Mouse (Mus musculus) CD4-positive helper T cell, adult 2 months (primary cell): ENCODE results near the gene Ptpra.
A peak's percentile ranks its signal among the peaks of the same experiment; 100 is the strongest.

Experiments
- DNase-seq: peaks from one replicate; pipeline ENCODE4 v3.0.0-alpha.2; 2012; ENCODE audit warnings: low read depth, missing footprints, low spot score

The Ptpra gene

GRCm38 (mm10) chr2:130449794-130450433, at the start of gene Ptpra:
Ptpra (plus strand) TSS chr2:130450278.
- DNase-seq, result peak; percentile 92

GRCm38 (mm10) chr2:130401891-130402290, 48.2 kb upstream of the Ptpra start:
- no peak for DNase-seq

- DNase-seq, result no peak
Measured at GRCm38 (mm10) chr2:130404939-130405338, 45.1 kb upstream of the Ptpra start, which contains the start of the genes Gm28372 and 1700020A23Rik. Gm28372 (plus strand) TSS chr2:130405239. 1700020A23Rik (plus strand) TSS chr2:130405259.

GRCm38 (mm10) chr2:130406178-130406577, 43.9 kb upstream of the Ptpra start, which contains the start of gene Tmem239:
Tmem239 (plus strand) TSS chr2:130406478.
- DNase-seq, result no peak

GRCm38 (mm10) chr2:130408194-130408593, 41.9 kb upstream of the Ptpra start:
- no peak for DNase-seq

- peak; percentile 54 for DNase-seq
Measured at GRCm38 (mm10) chr2:130411558-130412495, 38.3 kb upstream of the Ptpra start.

- no peak for DNase-seq
Measured at GRCm38 (mm10) chr2:130412775-130413174, 37.3 kb upstream of the Ptpra start.

- DNase-seq, result no peak
Measured at GRCm38 (mm10) chr2:130414094-130414856, 35.8 kb upstream of the Ptpra start.

GRCm38 (mm10) chr2:130421781-130422620, 28.1 kb upstream of the Ptpra start:
- DNase-seq, result no peak

- DNase-seq, result peak; percentile 85
Measured at GRCm38 (mm10) chr2:130423397-130424125, 26.5 kb upstream of the Ptpra start.

- DNase-seq, result peak; percentile 94
Measured at GRCm38 (mm10) chr2:130424126-130424853, 25.8 kb upstream of the Ptpra start, which contains the start of the genes Vps16 and Pced1a. Vps16 (plus strand) TSS chr2:130424339. Pced1a (minus strand) TSS chr2:130424701.

GRCm38 (mm10) chr2:130425112-130425511, 25.0 kb upstream of the Ptpra start:
- peak; percentile 17 for DNase-seq

- no peak for DNase-seq
Measured at GRCm38 (mm10) chr2:130429851-130430250, 20.2 kb upstream of the Ptpra start.

GRCm38 (mm10) chr2:130430484-130430883, 19.6 kb upstream of the Ptpra start:
- DNase-seq, result no peak

- no peak for DNase-seq
Measured at GRCm38 (mm10) chr2:130432157-130432556, 17.9 kb upstream of the Ptpra start.

GRCm38 (mm10) chr2:130433152-130433551, 16.9 kb upstream of the Ptpra start:
- DNase-seq, result peak; percentile 55

- DNase-seq, result no peak
Measured at GRCm38 (mm10) chr2:130436769-130437168, 13.3 kb upstream of the Ptpra start.

GRCm38 (mm10) chr2:130438861-130439260, 11.2 kb upstream of the Ptpra start:
- no peak for DNase-seq

GRCm38 (mm10) chr2:130439840-130440480, 10.1 kb upstream of the Ptpra start:
- DNase-seq, result no peak
